Mouse (Mus musculus) embryo, embryonic 9.5 days (tissue): ENCODE results near the gene Lrrc4c.

Source experiments
- DNase-seq: peaks from one replicate; pipeline ENCODE4 v3.0.0-alpha.2; 2017; ENCODE audit errors: extremely low spot score

The Lrrc4c gene

DNA sequence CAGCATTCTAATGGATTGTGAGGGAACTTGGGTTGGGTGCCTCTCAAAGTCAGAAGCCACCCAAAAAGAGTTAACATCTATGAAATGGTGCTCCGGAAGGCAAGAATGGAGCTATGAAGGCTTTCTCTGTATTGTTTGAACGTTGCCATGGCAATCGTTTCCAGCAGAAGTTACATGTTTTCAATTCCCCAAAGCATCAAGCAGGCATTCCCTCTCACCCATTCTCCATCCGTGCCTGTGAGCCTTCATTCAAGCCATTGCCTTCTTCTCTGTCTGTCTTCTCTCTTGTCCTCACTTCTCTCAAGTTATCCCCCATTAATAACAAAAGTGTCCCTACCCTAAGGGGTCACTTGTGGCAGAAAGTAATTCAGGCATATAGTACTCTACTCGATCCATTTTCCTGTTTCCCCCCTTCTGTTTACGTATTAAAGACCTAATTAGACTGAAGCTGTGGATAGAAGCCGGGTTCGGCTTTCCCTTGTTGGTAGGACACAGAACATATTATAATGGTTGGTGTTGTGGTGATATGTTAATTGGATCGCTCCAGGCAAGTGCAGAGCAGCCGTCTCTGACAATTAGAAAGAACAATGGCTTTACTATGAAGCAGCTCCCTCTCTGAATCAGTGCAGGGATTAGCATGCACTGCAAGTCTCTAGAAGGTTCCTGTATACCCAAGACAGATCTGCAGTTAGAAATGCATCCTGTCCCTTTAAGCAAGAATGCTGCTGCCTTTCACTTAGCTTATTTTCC, 1160.4 kb downstream of the Lrrc4c start:
- peak; percentile 2 for DNase-seq

DNA sequence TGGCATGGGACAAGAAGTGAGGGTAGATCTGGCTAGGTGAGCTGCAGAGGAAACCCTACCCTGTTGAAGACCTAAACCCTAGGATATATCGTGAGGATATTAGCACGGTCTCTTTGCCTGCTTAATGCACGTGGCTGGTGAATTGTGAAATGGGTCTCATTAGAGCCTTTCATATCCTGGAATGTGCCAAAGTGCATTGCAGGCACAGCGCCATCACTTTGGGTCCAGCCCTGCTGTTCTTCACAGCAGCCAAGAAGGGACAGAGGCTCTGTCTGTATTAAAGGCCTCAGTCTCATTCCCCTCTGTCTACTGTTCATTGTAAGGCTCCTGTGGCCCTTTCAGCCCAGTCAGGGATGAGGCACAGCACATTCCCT, 1160.9 kb downstream of the Lrrc4c start:
- DNase-seq: no peak

DNA sequence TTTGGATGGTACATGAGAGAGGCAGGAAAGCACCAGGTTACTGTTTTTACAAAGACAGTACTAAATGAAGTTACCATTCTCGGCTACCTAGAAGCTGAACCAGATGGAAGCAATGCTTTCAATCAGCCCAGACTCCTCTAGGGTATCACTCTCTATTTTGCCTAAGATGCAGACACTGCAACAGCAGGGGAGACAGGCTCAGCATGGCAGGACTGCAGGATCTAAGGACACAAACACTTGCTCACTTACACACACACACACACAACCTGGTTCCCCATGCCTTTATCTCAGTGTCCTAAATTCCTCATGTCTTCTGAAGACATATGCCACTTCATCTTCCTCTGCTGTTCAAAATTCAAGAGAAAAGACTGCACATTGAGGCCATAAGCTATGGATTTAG, 1167.0 kb downstream of the Lrrc4c start:
- no peak for DNase-seq

DNA sequence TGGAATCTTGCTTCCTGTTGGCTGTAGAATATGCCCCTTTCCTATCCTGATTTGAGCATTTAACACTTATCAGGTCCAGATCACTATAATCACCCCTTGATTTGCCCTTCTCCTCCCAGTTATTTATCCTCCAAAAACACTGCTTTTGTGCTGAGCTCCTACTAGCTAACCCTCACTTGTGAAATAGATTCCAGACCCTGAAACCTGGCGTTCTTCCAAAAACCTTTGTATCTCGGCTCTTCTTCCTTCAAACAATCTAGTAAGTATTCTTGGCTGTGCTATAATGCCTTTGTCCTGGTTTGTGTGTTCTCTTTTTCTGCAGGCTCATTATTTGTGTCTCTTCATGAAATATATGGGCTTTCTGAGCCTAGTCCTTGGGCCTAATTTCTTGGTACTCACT, 1167.6 kb downstream of the Lrrc4c start:
- DNase-seq: no peak

DNA sequence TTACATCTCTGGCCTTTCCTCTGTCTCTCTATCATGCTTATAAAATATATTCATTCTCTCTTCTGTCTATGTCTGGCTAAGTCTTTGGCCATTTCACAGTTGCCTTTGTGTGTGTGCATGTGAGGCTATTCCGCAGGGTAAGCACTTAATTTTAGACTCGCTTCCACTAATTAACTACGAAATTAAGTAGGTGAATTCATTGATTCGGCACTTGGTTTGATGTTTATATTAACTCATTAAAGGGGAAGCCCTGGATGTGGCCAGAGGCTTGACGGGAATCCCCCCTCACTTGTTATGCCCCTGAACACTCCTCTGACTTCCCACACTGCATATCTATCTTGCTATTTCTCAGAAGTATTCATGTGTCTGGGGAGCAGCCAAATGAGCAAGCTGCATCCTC, 1169.6 kb downstream of the Lrrc4c start:
- DNase-seq: no peak

DNA sequence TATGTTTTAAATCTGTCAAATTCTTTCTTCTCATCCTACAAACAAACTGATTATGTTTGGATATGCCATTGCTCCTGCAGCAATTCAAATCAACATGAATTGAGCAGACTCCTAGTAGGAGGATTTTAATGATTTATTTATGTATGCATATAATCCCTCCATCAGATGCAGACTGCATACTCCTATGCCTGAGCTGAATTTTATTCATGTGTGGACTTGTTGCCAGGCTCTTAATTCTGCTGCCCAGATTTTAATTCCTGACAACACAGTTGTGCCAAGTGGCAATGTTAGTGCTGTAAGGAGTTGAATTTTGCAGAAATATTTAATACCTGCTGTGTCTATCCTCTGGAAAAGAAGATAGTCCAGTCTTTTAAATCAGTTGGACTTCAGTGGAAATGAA, 1179.1 kb downstream of the Lrrc4c start:
- DNase-seq: no peak

GRCm38 (mm10) chr2:97502501-97502900, 1184.5 kb downstream of the Lrrc4c start:
- no peak for DNase-seq

DNA sequence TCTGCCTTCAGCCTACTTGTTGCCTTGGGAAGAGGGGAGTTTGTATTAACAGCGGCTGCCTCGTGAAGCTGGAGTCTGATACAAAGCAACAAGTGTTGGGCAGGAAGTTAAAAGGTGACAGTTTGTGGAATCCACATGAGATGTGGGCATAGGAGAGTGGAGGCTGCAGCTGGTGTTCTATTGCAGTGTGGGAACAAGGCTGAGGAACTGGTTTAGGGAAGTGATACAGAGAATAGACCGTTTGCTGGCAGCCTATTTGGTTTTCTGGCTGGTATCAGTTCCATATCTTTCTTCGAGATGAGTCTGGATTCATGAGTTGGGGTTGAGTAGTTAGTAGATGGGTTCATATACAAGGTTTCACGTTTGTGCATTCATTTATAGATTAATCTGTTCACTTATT, 1186.9 kb downstream of the Lrrc4c start:
- DNase-seq: no peak

DNA sequence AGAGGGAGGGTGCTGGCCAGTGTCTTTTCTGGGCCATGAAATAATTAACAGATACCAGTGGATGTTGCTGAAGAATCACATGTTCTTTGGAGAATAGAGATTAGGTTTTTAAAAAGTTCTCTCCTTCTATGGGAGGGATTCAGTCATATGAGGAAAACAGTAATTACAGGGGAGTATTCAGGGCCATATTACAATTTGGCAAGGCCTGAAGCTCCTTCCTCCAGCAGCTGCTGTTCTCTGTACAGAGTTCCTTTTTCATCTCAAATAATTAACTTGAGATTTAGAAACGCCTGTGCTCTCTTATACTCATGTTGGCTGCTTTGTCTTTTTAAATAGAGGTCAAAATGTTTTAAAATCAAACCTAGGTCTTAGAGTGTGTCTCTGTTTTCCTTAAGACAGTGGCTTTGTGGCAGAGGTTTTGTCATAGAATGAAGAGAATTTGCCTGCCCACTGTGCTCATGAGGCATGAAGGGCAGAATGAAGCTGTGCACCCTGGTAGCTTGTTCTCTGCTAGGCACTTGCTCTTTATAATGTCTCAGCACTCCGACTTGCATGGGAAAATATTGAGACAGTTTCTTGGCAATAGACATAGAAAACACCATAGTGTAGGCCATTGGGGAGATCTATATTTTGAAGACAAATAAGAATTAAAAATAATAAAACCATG, 1206.4 kb downstream of the Lrrc4c start:
- DNase-seq: no peak

- DNase-seq: no peak
These were observed 1207.1 kb downstream of the Lrrc4c start for GRCm38 (mm10) chr2:97525107-97525506.

DNA sequence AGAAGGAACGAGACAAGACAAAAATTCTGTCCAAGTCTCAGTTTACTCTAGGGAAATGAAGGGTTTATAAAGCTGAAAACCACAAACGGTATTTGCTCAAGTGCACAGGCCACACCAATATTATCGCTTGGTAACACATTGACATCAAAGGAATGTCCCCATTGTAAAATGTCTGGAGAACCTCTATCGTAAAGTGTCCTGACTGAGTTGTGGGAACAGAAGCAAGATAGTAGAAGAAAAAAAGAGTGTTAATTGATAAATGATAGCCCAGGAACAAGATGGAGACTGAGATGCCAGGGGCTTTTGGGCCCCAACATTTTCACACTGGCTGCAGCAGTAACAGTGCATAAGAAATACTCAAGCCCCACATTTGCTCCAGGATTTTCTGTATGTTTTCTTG, 1212.7 kb downstream of the Lrrc4c start:
- no peak for DNase-seq

- DNase-seq: peak; percentile 4
These were observed 1226.0 kb downstream of the Lrrc4c start for GRCm38 (mm10) chr2:97543691-97544672.

GRCm38 (mm10) chr2:97544673-97545071, 1226.7 kb downstream of the Lrrc4c start:
- no peak for DNase-seq

- no peak for DNase-seq
These were observed 1228.0 kb downstream of the Lrrc4c start for GRCm38 (mm10) chr2:97545946-97546345.

DNA sequence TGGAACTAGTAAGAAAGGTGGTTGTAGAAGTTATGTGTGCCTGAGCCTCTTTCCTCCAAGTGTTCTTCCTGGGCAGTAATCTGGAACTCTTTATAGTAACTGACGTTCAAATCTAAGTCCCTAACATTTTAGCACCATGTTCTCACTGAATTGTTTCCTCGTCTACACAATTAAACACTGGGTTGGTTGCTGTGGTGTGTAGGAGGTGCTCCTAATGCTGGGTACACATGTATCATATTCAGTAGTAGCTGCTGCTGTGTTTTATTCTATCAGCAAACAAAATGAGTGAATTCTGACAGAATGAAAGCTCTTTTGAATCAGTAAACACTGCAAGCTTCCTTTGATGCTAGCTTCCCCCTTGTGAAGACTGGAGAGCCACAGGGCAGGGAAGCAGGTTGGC, 1246.5 kb downstream of the Lrrc4c start:
- no peak for DNase-seq

- no peak for DNase-seq
These were observed 1251.0 kb downstream of the Lrrc4c start for GRCm38 (mm10) chr2:97568954-97569353.

DNA sequence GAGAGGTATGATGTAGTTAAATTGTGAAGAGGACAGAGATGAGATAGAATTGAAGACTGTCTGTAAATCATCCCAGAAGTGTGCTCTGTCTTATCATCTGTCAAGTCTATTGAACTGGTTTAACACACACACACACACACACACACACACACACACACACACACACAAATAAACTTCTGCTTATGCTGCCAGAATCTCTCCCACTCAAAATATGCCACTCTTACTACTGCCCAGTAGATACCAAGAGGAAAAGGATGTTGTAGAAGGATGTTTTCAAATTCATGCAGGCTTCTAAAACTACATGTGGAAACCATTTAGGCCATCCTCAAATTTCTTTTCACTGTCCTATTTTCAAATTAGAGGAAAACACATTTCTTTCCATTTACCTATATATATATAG, 1257.0 kb downstream of the Lrrc4c start:
- no peak for DNase-seq

- DNase-seq: no peak
These were observed 1263.2 kb downstream of the Lrrc4c start for GRCm38 (mm10) chr2:97581132-97581531.

DNA sequence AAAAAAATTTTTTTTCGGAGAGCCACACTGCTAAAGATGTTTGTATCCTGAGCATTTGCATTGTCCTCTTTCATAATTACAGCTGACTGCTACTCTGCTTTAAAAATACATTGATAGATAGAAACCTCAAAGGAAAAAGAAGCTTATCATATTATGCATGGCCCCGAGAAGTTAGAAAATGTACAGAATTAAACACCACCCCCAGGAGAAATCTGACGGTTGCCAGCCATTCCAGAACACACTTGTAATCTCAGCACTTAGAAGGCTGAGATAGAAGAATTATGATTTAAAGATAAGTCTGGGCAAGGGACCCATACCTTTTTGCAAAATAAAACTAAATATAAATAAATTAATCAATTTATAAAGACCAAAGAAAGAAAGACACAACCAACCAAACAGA, 1268.4 kb downstream of the Lrrc4c start:
- DNase-seq: no peak

GRCm38 (mm10) chr2:97590563-97590962, 1272.6 kb downstream of the Lrrc4c start:
- no peak for DNase-seq

- no peak for DNase-seq
These were observed 1286.2 kb downstream of the Lrrc4c start for GRCm38 (mm10) chr2:97604182-97604581.

DNA sequence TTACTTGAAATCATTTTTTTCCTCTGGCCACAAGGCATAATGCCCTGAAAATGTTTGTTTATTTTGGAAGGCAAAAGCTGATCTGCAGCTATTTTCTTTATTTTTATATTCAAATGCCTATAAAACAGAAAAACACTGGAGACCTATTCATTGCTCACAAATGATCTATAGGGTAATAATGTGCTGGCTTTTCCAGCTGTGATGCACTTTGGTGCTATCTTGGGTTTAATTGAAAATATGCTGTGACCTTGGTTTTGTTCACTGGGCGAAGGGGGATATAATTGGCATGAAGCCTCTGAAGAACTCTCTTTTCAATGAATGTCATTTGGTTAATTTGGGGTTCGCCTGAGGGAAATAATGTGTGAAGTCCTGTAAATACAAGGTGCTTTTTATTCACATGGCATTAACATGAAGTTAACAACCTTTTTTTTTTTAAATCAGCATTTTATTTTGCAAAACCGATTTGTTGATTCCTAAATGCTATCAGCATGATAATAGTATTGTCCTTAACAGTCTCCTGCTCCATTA, 1286.8 kb downstream of the Lrrc4c start:
- no peak for DNase-seq
